Mouse (Mus musculus): ENCODE measurements at regions not wholly inside any gene's neighbourhood (a gene's known extent, or its start where the extent isn't known, plus 50 kb on each side); places are given as distances from the start of the nearest gene placed in this dataset.

DNA sequence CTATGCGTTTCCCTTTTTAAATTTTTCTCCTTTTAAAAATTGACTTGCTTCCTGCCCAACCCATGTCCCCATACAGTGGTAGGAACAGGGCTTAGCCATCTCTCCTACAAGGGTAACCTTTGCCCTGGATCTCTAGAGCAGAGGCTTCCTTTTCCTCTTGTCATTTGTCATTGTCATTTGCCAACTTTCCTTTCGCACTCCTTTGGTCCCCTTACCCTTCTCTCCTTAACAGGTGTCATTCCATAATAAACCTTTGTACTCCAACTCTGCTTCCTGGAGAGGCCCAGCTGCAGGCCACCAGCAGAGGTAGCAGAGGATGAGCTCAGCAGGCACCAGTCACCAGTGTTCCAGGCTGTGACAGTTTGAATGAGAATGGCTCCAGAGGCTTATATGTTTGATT lies 347.4 kb upstream of the Id2 start:
- DNase-seq = no peak

- no peak for DNase-seq
These were observed 342.1 kb upstream of the Id2 start for GRCm38 (mm10) chr12:25439029-25439551.

DNA sequence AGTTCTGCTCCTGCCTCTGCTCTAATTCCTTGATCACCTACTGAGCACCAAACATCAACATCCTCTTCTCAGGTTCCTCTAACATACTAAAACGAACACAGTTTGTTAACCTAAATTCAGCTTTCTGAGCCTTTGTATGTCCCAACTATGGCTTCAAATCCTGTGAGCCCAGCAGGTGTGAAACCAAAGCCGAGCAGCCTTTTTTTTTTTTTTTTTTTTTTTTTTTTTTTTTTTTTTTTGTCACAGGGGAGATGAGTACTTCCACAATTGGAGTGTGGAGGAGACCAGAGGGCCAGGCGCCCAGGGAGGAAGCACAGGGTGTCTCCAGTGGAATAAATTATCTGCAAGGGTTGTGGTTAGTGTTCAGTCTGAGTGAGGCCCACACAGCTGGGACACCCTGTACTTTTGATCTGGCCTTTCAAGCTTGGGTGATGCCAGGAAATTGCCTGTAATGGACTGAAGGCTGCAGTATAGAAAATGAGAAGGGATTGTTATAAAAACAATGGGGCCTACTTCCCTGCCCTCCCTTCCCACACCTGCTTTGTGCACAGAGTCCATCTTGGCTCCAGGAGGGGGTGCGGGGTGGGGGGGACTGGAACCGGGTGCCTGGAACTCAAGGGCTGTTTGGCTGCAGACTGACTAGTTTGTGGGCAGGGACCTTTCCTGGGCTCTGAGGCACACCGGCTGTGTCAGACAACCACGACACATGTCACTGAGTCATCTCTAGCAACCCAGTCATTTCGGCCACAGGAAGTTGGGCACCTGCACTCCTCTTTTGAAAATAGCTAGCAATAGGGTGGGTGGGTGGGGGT lies 341.5 kb upstream of the Id2 start:
- DNase-seq = peak in 1 of 2 experiments; percentile 66

GRCm38 (mm10) chr12:25437556-25437955 lies 340.6 kb upstream of the Id2 start:
- peak; percentile 58 to 60 for DNase-seq

DNA sequence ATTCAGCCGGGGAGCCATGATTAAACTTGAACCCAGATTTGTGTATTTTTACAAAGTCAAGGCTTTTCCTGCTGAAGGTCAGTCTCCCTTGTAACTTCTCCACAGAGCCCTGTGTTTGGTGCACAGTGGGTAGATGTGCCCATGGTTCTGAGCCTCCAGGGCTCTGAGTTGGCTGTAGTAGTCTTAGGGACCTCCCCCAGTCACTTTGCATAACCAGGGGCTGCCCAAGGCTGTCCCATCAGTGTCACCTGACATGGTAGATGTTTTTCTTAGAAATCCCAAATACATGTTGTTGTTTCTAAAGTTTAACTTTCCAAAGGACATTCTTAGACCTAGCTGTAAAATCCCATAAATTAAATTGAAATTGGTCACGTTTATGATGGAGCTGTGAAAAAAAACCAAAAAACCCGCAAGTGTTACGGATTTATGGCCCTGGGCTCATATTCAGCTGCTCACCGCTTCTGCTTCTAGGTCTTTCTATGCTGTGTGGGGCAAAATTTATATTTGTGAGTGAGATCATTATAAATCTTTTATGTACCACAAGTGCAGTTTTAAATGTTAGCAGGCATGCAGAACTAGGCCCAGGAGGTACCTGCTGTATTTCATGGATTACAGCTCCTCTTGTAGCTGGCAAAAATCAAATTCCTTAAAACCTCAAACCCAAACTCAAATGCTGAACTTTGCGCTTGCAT lies 339.4 kb upstream of the Id2 start:
- no peak for DNase-seq

DNA sequence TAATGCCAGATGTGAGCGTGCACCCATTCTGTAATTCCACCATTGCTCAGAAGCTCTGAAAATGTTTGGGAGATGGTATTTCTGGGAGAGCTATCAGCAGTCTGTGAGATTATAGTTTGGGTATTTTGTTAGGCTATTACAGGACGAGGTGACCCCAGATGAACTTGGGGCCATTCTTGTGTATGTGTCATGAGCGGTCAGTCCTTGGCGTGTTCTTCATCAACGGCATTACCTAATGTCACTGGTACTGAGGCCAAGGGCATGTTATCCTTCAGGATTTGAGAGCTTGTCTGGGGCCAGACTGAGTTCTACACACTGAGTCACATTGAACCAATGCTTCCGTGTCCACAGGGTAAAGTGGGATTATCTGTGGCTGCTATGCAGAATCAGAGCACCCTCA lies 335.9 kb upstream of the Id2 start:
- DNase-seq = no peak

DNA sequence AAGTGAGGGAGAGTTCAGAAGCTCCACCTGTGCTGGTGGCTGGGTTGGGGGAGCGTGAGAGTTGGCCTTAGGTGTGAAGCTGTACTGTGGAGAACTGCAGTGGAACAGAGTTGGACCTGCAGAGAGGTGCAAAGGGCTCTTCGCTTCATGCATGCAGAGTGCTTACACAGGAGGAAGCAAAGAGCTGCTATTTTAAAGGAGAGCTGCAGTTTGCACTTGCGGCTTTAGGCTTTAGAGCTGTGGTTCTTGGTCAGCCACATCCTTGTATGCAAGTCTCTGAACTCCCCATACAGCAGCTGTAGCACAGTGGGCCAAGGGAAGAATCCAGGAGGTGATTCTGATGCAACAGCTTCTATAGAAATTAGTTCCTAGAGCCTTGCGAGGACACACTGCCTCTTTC lies 334.0 kb upstream of the Id2 start:
- no peak for DNase-seq

DNA sequence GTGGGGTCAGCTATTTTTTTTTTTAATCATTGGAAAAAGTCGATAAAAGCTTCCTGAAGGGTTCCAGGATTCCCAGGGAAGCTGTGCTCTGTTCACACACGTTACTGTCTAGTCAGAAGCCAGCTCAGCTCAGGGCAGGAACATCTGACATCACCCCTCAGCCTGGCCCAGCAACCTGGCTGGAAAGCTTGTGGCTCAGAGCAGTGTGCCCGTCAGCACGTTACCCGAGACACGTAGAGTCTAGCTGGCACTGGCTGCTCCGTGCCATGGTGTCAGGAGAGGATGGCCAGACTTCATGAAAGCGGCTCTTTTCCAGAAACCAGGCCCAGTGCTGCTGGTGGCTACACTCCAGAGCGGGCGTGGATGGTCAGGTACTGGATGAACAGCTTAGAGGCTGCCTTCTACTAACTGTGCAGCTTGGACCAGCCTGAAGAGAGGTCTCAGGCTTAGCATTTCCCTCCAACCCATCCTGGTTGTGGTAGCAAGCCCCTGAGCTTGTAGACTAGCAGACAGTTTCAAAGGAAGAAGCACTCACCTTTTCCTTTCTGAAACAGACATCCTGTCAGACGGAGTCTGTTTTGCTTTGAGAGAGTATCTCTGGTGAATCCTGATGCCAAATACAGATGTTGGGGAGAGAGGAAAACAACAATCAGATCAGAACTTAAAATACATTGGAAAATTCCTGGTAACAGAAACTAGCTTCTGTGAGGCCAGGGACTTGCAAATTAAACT lies 331.1 kb upstream of the Id2 start:
- no peak for DNase-seq

- peak; percentile 18 to 39 for DNase-seq
These were observed 320.4 kb upstream of the Id2 start for GRCm38 (mm10) chr12:25417336-25417735.

DNA sequence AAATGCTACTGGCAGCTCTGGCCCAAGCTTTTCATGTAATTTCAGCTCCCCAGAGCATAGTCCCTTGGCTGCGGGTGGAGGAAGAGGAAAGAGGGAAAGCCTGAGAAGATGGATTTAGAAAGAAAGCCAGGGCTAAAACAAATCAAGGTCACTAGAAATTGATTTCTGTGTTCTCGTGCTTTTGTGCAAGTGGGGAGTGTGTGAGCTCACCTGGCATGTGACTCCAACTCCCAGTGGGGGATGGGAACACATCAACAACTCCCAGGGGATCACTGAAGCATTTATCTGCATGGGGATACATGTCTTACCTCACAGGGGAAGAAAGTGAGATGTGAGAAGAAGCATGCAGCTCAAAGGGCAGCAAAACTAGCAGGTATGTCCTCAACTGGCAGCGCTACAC lies 319.6 kb upstream of the Id2 start:
- no peak for DNase-seq

DNA sequence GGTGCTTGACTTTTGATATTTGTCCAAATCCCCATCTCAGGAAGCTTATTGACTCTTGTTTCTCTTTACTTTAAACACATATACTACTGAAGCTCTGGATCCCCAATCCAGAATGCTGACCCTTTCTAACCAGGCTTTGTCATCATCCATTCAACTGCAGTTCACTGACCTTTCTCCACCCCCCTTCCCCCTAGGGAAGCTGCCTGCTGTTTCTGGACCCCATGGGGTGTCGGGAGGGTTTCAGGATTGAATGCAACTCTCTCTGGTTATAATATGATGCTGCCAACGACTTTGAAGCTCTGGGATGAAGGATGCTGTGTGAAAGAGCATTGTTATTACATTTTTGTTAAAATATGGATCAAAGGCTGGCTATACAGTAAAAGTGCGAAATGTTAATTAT lies 318.7 kb upstream of the Id2 start:
- DNase-seq = no peak

DNA sequence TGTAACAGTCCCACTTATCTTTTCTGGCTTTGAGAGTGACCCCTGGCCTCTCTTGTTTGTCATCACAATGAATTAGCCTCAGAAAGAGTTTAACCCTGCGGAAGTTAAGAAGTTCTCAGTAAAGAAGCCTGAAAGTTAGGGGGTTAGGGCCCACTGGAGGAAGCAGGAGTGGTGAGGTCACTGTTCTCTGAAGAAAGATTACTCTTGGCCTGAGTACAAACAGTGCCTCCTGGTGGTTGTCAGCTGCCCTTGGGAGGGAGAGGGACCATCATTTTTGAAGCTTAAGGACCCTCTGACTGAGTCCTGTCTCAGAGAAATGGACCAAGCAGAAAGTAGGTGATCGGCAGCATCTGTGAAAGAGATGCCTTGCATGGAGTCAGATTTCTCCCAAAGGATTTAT lies 318.3 kb upstream of the Id2 start:
- peak in 1 of 2 experiments; percentile 36 for DNase-seq

DNA sequence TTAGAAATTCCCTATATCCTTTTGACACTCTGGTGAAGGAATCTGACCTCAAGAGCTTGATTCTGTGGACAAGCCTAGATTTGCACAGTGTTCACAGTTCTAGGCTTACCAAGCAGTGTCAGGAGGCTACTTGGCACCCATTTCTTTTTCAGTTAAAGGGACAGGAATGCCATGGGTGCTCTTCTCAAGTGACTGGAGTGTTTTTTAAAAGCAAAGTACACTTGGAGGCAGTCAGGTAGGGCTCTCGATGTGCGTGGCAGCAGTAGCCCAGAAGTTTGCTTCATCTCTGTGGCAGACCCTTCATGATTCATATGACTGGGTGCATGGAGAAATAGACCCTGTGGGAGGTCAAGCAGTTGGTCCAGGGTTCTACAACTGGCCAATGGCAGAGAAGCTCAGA lies 310.4 kb upstream of the Id2 start:
- DNase-seq = no peak

- no peak for DNase-seq
These were observed 303.4 kb upstream of the Id2 start for GRCm38 (mm10) chr12:25400326-25400725.

GRCm38 (mm10) chr12:25398726-25399125 lies 301.8 kb upstream of the Id2 start:
- DNase-seq = no peak

DNA sequence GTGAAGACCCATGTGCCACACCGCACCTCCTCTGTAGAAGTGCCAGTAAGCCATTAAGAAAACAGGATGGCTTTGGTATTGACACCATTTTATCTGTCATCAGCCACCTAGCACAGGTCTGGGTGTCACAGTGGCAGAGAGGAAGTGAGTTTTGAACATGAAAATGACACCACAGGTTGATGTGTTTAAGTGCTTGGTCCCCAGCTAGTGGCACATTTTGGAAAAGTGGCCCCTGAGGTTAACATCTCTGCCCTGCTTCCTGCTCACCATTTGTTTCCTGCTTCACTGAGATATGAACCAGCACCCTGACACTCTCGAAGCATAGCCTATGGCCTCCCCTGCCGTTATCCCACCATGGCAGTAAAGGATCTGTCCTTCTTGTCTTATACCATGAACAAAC lies 297.4 kb upstream of the Id2 start:
- DNase-seq = no peak

DNA sequence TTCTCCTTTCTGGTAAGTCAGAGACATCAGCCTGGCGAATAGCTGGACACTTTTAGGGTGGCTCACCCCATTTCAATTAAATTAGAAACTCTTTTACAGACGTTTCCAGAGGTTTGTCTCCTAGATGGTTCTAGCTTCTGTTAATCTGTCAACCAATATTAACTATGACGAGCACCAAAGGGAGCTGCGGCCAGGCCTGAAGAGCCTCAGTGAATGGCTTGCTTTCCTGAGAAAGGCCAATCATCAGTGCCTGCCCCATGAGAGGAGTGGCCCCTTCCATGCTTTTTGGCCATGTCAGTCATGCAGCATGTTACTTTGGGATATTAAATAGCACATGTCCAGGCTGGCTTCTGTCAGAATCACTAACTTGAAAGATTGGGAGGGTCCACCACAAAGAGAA lies 296.6 kb upstream of the Id2 start:
- DNase-seq = no peak

- no peak for DNase-seq
These were observed 292.3 kb upstream of the Id2 start for GRCm38 (mm10) chr12:25389202-25389601.

- DNase-seq = no peak
These were observed 290.9 kb upstream of the Id2 start for GRCm38 (mm10) chr12:25387791-25388280.

GRCm38 (mm10) chr12:25382961-25383360 lies 286.0 kb upstream of the Id2 start:
- DNase-seq = no peak

GRCm38 (mm10) chr12:25382475-25382874 lies 285.5 kb upstream of the Id2 start:
- DNase-seq = no peak

DNA sequence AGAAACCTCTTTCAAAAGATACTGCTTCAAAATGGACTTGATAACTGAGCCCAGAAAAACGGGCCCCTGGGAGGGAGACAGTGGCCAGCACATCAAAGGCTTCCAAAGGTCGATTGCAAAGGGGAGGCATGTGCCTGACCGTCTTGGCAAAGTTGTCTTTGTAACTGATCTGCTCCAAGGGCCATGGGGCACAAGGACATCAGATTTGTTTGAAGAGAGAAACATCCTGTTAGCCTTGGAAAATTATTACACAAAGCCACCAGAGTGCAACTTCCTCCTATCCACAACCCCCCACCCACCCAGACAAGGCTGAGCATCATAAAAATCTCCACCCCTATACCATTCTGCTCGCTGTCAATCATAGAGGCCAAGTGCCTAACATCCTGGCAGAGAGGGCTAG lies 284.7 kb upstream of the Id2 start:
- peak; percentile 49 to 67 for DNase-seq

GRCm38 (mm10) chr12:25379996-25380395 lies 283.1 kb upstream of the Id2 start:
- DNase-seq = no peak
